Mouse (Mus musculus) hindbrain, embryonic 14.5 days (tissue): ENCODE measurements around the gene Nab1. TPM values are rescaled to one million over a fixed set of nuclear protein-coding genes. Genes with fewer than 3 reads are reported as not detected.

Experiments used
- ATAC-seq: fragments of 200-750 bp; cut with Nextera tagmentation; 2 replicates; pipeline ENCODE4 v1.8.0; 2017; ENCODE audit warnings: moderate number of reproducible peaks, mild to moderate bottlenecking, moderate TSS enrichment, moderate library complexity; ENCODE audit not compliant: low FRiP score
- DNase-seq: peaks from one replicate; pipeline ENCODE4 v3.0.0-alpha.2; 2015; ENCODE audit warnings: low spot score
- H3K27ac ChIP-seq: fragments of 300-500 bp; sonication (generic); 2 replicates; pipeline ENCODE4 v1.5.1; 2014; ENCODE audit warnings: mild to moderate bottlenecking, moderate library complexity
- H3K27me3 ChIP-seq: fragments of 300-500 bp; sonication (generic); 2 replicates; pipeline ENCODE4 v1.6.1; 2014; ENCODE audit warnings: mild to moderate bottlenecking, low read length, mixed read lengths; ENCODE audit not compliant: control insufficient read depth, insufficient read depth
- H3K36me3 ChIP-seq: fragments of 300-500 bp; sonication (generic); replicated peaks from 2 replicates; pipeline ENCODE4 v1.6.1; 2014; ENCODE audit not compliant: control insufficient read depth, insufficient read depth
- H3K4me1 ChIP-seq: fragments of 300-500 bp; sonication (generic); replicated peaks from 2 replicates; pipeline ENCODE4 v1.6.1; 2014; ENCODE audit warnings: antibody characterized with exemption, low read length, mixed read lengths; ENCODE audit not compliant: control insufficient read depth, insufficient read depth
- H3K4me2 ChIP-seq: fragments of 300-500 bp; sonication (generic); replicated peaks from 2 replicates; pipeline ENCODE4 v1.6.1; 2014; ENCODE audit warnings: mild to moderate bottlenecking, moderate library complexity
- H3K4me3 ChIP-seq: fragments of 300-500 bp; sonication (generic); replicated peaks from 2 replicates; pipeline ENCODE4 v1.5.1; 2014; ENCODE audit warnings: mild to moderate bottlenecking, low read length
- H3K9ac ChIP-seq: fragments of 300-500 bp; sonication (generic); 2 replicates; pipeline ENCODE4 v1.6.1; 2014
- H3K9me3 ChIP-seq: fragments of 300-500 bp; sonication (generic); 2 replicates; pipeline ENCODE4 v1.6.1; 2016; ENCODE audit warnings: low read length; ENCODE audit not compliant: control insufficient read depth
- WGBS: fragments of 180-500 bp; shearing (Covaris S2); extraction: QIAGEN DNeasy Blood & Tissue Kit; methylation state at CpG from one replicate; pipeline ENCODE4 v1.1.7; 2014; 5-methylcytosine and 5-hydroxymethylcytosine counted together
- polyA plus RNA-seq: library from polyadenylated mRNA; unstranded; fragments of >200 nt; fragmentation: Nextera tagmentation; extraction: Ambion mirVana; gene quantifications from 2 replicates; pipeline ENCODE4 v1.2.1, GENCODE M21; 2014

Nab1 gene
- polyA plus RNA-seq, 1 experiment from 2014 or later: 13.2 TPM

DNA sequence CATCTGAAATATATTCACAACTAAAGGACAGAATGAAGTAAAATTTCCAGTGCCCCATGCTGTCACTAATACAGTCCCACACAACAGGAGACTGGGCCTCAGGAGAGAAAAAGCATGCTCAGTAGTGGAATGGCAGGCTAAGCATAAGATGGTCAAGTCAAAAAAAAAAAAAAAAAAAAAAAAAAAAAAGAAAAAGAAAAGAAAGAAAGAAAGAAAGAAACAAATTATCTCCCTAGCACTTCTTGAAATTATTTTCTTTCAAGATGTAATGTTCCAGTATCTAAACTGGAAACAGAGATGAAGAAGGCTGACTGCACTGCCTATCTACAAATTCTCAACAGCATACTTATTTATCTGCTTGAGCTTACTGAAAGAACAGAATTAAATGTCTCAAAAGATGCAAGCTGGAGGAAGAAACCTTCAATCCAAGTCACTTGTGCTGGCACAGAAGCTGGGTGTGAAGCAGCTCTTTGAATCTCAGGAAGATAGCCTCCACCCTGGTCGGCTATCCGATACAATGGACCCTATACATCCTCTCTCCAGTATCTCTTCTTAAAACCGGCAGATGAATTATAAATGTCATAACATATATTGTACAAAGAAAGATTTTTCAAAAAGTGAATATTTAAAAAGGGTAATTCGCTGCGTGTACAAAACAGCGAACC is 1.6 kb downstream of the Nab1 start:
- H3K27ac ChIP-seq: no peak overlapping the region
- H3K27me3 ChIP-seq: no peaks in the 10 kb centered on the region
- no peaks in the 10 kb centered on the region for H3K9me3 ChIP-seq
- H3K4me1 ChIP-seq: 0 out of 2 replicates have a peak, but pooled peaks cover 5% of the 10 kb centered on the region
- no peak for ATAC-seq
- DNase-seq: no peak
- peak overlapping the region; percentile 87 for H3K4me2 ChIP-seq
- 19% methylated on average over 6 of the region's 6 CpGs for WGBS
- peak overlapping the region; percentile 88 for H3K9ac ChIP-seq
- H3K36me3 ChIP-seq: no peaks in the 10 kb centered on the region
- H3K4me3 ChIP-seq: peak overlapping the region; percentile 85

DNA sequence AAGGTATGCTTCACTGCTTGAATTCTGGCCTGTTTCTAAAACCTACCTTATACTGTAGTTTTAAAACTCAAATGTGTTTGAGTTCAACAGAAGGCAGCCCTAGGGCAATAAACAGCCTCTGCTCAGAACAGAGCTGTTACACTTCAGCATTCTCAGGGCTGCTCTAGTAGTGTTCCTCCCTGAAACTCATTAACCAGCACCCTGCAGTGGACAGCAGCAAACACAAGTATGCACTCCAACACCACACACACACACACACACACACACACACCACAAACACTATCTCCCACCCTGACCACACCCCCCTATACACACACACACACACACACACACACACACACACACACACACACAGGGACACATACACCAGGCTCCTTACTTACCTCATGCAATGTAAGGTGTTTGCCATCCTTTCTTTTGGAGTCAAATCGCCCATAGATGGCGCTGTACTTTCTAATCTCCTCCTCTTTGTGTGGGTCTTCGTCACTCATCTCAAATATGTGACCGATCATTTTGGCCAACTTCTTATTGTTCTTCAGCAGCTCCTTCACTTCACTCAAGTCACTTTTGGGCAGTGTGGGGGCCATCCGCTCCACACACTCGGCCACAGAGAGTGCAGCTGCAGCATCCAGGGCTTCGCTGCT is 10.8 kb downstream of the Nab1 start:
- Histone ChIP-seq H3K27me3 (no peaks in the 10 kb centered on the region), H3K4me2 (no peak overlapping the region), H3K36me3 (no peaks in the 10 kb centered on the region), H3K4me1 (no peaks in the 10 kb centered on the region), H3K4me3 (no peak overlapping the region), H3K9ac (no peak overlapping the region), H3K27ac (no peak overlapping the region), H3K9me3 (no peaks in the 10 kb centered on the region)
- 70% methylated on average over 7 of the region's 7 CpGs for WGBS
- no peak for DNase-seq
- ATAC-seq: peak; percentile 24; the same call in 1 of the 2 replicates

- Histone ChIP-seq H3K27ac (no peak overlapping the region), H3K4me2 (no peak overlapping the region), H3K4me3 (no peak overlapping the region), H3K27me3 (no peaks in the 10 kb centered on the region), H3K36me3 (no peaks in the 10 kb centered on the region), H3K4me1 (no peaks in the 10 kb centered on the region), H3K9ac (no peak overlapping the region), H3K9me3 (no peaks in the 10 kb centered on the region)
- DNase-seq: no peak
- no peak for ATAC-seq
- 93% methylated on average over 4 of the region's 4 CpGs for WGBS
Observed at GRCm38 (mm10) chr1:52484980-52485379, 15.5 kb downstream of the Nab1 start.

DNA sequence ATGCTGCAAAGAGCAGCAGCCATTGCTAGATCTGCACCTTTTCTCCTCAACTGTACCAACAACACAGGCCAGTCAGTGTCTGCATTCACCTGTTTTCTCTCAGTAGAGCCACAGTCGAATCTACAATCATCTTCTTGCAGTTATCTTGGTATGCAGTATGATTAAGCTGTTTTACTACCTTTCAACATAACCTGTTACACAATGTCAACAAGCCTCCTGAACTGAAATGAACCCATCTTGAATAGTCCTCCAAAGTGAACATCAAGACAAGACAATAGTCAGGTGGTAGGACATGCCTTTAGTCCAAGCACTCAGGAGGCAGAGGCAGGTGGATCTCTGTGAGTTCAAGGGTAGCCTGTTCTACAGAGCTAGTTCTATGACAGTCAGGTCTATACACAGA is 26.2 kb downstream of the Nab1 start:
- 83% methylated on average over 1 of the region's 1 CpGs for WGBS

GRCm38 (mm10) chr1:52470811-52471489 is 29.5 kb downstream of the Nab1 start:
- no peak overlapping the region for H3K4me3 ChIP-seq
- DNase-seq (peak; percentile 70), ATAC-seq (peak; percentile 88)
- H3K27ac ChIP-seq: peak overlapping the region; percentile 73
- H3K9ac ChIP-seq: no peak overlapping the region
- H3K36me3 ChIP-seq: no peaks in the 10 kb centered on the region; the same call in 1 of the 2 replicates
- peaks cover 11% of the 10 kb centered on the region for H3K4me1 ChIP-seq
- no peaks in the 10 kb centered on the region for H3K9me3 ChIP-seq
- no peaks in the 10 kb centered on the region for H3K27me3 ChIP-seq
- 18% methylated on average over 7 of the region's 7 CpGs for WGBS
- no peak overlapping the region for H3K4me2 ChIP-seq

More for the DNA sequence above, 26.2 kb downstream of the Nab1 start:
- Histone ChIP-seq H3K9ac (no peak overlapping the region), H3K27ac (no peak overlapping the region), H3K4me2 (no peak overlapping the region), H3K4me1 (peaks cover 11% of the 10 kb centered on the region), H3K9me3 (no peaks in the 10 kb centered on the region), H3K27me3 (no peaks in the 10 kb centered on the region), H3K4me3 (no peak overlapping the region), H3K36me3 (peaks cover 4% of the 10 kb centered on the region; the same call in 1 of the 2 replicates)
- DNase-seq (no peak), ATAC-seq (no peak)

- DNase-seq: no peak
- no peaks in the 10 kb centered on the region for H3K27me3 ChIP-seq
- no peak overlapping the region for H3K4me3 ChIP-seq
- peak overlapping the region; percentile 73 for H3K27ac ChIP-seq
- 54% methylated on average over 4 of the region's 4 CpGs for WGBS
- H3K9me3 ChIP-seq: no peaks in the 10 kb centered on the region
- H3K4me1 ChIP-seq: peaks cover 11% of the 10 kb centered on the region
- H3K4me2 ChIP-seq: no peak overlapping the region
- H3K36me3 ChIP-seq: no peaks in the 10 kb centered on the region; the same call in 1 of the 2 replicates
- H3K9ac ChIP-seq: no peak overlapping the region
- peak; percentile 22; the same call in 1 of the 2 replicates for ATAC-seq
Observed at GRCm38 (mm10) chr1:52470326-52470725, 30.2 kb downstream of the Nab1 start.

DNA sequence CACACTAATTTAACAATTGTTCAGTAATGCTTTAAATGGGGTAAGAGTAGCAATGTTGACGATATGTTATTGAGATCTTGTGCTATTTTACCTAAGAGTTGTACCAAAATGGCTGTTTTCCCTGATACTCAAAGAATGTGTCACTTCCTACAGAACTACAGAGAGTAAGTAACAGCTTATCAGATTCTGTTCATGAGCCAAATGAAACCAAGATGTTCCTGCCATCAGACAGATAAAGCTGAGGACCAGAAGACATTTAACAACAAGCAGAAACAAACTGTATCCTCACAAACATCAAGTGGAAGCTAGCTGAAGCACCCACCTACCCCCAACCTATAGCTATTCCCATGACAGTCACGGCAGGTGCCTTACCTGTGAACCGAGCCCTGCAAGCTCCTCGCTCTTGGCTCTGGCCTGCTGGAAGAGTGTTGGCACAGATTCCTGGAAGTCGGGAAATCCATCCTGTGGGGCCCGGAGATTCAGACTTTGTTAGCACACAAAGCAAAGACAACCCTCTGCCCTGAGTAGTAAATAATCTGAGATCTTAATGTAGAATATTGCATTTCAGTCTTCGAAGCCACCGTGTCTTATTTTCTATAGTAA is 33.9 kb downstream of the Nab1 start:
- no peak overlapping the region for H3K4me3 ChIP-seq
- H3K36me3 ChIP-seq: peaks cover 6% of the 10 kb centered on the region; the same call in 1 of the 2 replicates
- peaks cover 11% of the 10 kb centered on the region for H3K4me1 ChIP-seq
- no peak for DNase-seq
- H3K4me2 ChIP-seq: no peak overlapping the region
- no peak overlapping the region for H3K9ac ChIP-seq
- no peak for ATAC-seq
- no peaks in the 10 kb centered on the region for H3K9me3 ChIP-seq
- no peaks in the 10 kb centered on the region for H3K27me3 ChIP-seq
- 96% methylated on average over 8 of the region's 8 CpGs for WGBS
- H3K27ac ChIP-seq: no peak overlapping the region

- Histone ChIP-seq H3K36me3 (peaks cover 6% of the 10 kb centered on the region; the same call in 1 of the 2 replicates), H3K27ac (no peak overlapping the region), H3K9me3 (no peaks in the 10 kb centered on the region), H3K4me1 (peaks cover 3% of the 10 kb centered on the region; the same call in 1 of the 2 replicates), H3K9ac (no peak overlapping the region), H3K4me3 (no peak overlapping the region), H3K27me3 (no peaks in the 10 kb centered on the region), H3K4me2 (no peak overlapping the region)
- WGBS: 92% methylated on average over 3 of the region's 3 CpGs
- ATAC-seq (no peak), DNase-seq (no peak)
Observed at GRCm38 (mm10) chr1:52465830-52466229, 34.6 kb downstream of the Nab1 start.

DNA sequence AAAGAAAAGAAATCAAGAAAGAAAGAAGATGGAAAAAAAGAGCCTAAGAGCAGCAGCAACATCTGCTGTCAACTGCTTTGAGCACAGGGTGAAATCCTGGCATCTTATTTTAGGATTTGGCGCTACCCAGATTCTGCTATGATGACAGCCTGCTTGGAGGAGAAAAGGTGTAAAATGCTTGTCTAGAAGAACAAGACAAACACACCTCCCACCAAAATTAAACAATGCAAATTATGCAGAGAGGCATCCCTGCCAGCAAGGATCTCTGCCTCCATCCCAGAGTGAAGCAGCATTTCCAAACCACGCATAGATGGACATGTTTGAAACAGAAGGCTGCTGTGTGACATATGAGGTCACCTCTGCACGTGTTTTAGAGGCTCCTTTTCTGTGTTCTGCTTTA is 35.2 kb downstream of the Nab1 start:
- WGBS: 77% methylated on average over 3 of the region's 3 CpGs
- Histone ChIP-seq H3K4me3 (no peak overlapping the region), H3K4me2 (no peak overlapping the region), H3K9ac (no peak overlapping the region), H3K36me3 (peaks cover 6% of the 10 kb centered on the region; the same call in 1 of the 2 replicates), H3K27ac (no peak overlapping the region), H3K27me3 (no peaks in the 10 kb centered on the region), H3K4me1 (no peaks in the 10 kb centered on the region; the same call in 1 of the 2 replicates), H3K9me3 (no peaks in the 10 kb centered on the region)
- ATAC-seq (no peak), DNase-seq (no peak)
